Mouse (Mus musculus) right cerebral cortex, adult 18-20 months (tissue): ENCODE measurements around the gene Zfp568.
A peak's percentile ranks its signal among the peaks of the same experiment; 100 is the strongest.

Experiments
- DNase-seq: peaks from one replicate; pipeline ENCODE4 v3.0.0; 2022; ENCODE audit warnings: mixed read lengths

Gene Zfp568

GRCm38 (mm10) chr7:29992698-29993097 is 8.9 kb downstream of the Zfp568 start:
- no peak for DNase-seq

GRCm38 (mm10) chr7:29993340-29993739 is 9.6 kb downstream of the Zfp568 start:
- no peak for DNase-seq

GRCm38 (mm10) chr7:29995134-29995533 is 11.4 kb downstream of the Zfp568 start:
- no peak for DNase-seq

GRCm38 (mm10) chr7:30000601-30001000 is 16.8 kb downstream of the Zfp568 start:
- DNase-seq = no peak

GRCm38 (mm10) chr7:30007601-30008000 is 23.8 kb downstream of the Zfp568 start:
- DNase-seq = peak; percentile 58

- no peak for DNase-seq
Observed at GRCm38 (mm10) chr7:30008020-30008690, 24.4 kb downstream of the Zfp568 start.

GRCm38 (mm10) chr7:30009321-30010085 is 25.7 kb downstream of the Zfp568 start:
- DNase-seq = peak; percentile 79

GRCm38 (mm10) chr7:30010551-30011195 is 26.9 kb downstream of the Zfp568 start:
- peak; percentile 49 for DNase-seq

- peak; percentile 54 for DNase-seq
Observed at GRCm38 (mm10) chr7:30012956-30013363, 29.2 kb downstream of the Zfp568 start.

GRCm38 (mm10) chr7:30017226-30017625 is 33.5 kb downstream of the Zfp568 start:
- DNase-seq = no peak

GRCm38 (mm10) chr7:30019543-30019942 is 35.8 kb downstream of the Zfp568 start:
- no peak for DNase-seq

GRCm38 (mm10) chr7:30023324-30023723 is 39.6 kb downstream of the Zfp568 start:
- DNase-seq = no peak

GRCm38 (mm10) chr7:30023800-30024199 is 40.0 kb downstream of the Zfp568 start:
- no peak for DNase-seq

GRCm38 (mm10) chr7:30025358-30025757 is 41.6 kb downstream of the Zfp568 start:
- no peak for DNase-seq

- no peak for DNase-seq
Observed at GRCm38 (mm10) chr7:30027331-30027730, 43.6 kb downstream of the Zfp568 start.

GRCm38 (mm10) chr7:30028572-30028971 is 44.8 kb downstream of the Zfp568 start:
- DNase-seq = no peak

- DNase-seq = no peak
Observed at GRCm38 (mm10) chr7:30030677-30031076, 46.9 kb downstream of the Zfp568 start.

GRCm38 (mm10) chr7:30031379-30031778 is 47.6 kb downstream of the Zfp568 start:
- no peak for DNase-seq

GRCm38 (mm10) chr7:30034331-30034730 is 50.6 kb downstream of the Zfp568 start:
- no peak for DNase-seq

GRCm38 (mm10) chr7:30044354-30044753 is 60.6 kb downstream of the Zfp568 start:
- no peak for DNase-seq

- no peak for DNase-seq
Observed at GRCm38 (mm10) chr7:30048126-30048525, 64.4 kb downstream of the Zfp568 start.

GRCm38 (mm10) chr7:30050882-30051548 is 67.3 kb downstream of the Zfp568 start, which contains the start of gene Zfp14:
Zfp14 (minus strand) TSS chr7:30051380.
- peak; percentile 96 for DNase-seq

- no peak for DNase-seq
Observed at GRCm38 (mm10) chr7:30053591-30053990, 69.8 kb downstream of the Zfp568 start.
